Mouse (Mus musculus): Measurements from ENCODE around the gene Ksr1. TPM values are rescaled to one million over a fixed set of nuclear protein-coding genes. Genes with fewer than 3 reads are reported as not detected.

Gene Ksr1
- polyA plus RNA-seq, 1 experiment from 2014 or later = 3.3 TPM

DNA sequence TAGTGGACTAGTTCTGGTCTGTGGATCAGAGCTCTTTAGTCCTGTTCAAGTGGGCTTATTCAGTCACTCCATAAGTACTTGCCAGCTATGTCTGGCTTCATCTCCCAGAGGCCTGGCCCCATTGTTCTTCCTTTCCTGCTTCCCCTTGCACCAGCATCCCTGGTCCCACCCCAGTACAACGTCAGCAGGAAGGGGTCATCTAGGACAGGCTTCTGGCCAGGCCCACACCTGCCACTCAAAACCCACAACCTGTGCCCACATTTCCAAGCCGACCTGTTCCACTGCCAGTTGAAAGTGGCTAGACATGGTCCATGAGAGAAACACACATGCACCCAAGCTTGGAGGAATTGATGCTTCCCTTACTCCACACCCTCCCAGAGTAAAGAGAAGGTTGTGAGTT is 90.2 kb downstream of the Ksr1 start:
- Histone ChIP-seq H3K27ac (ENCODE audit: low read length) (peak overlapping the region; percentile 56), H3K4me1 (ENCODE audit: control insufficient read depth, insufficient read depth, low read length) (peaks cover 70% of the 10 kb centered on the region), H3K9me3 (replicated peaks; ENCODE audit: control insufficient read depth, low read length) (no peaks in the 10 kb centered on the region), H3K4me2 (ENCODE audit: low read depth, low read length) (no peak overlapping the region), H3K4me3 (ENCODE audit: low read length) (no peak overlapping the region), H3K36me3 (ENCODE audit: control insufficient read depth, insufficient read depth) (no peaks in the 10 kb centered on the region), H3K9ac (ENCODE audit: low read length) (no peak overlapping the region), H3K27me3 (ENCODE audit: control insufficient read depth, insufficient read depth, low read length) (no peaks in the 10 kb centered on the region)
- ATAC-seq (replicated peaks; ENCODE audit: extremely low read depth, insufficient read depth, low FRiP score) = peak; percentile 49; the same call in 1 of the 2 replicates
- WGBS = 43% methylated on average over 2 of the region's 2 CpGs

GRCm38 (mm10) chr11:79055161-79055560 is 91.0 kb downstream of the Ksr1 start:
- peak overlapping the region; percentile 58; the same call in 1 of the 2 replicates for H3K9ac ChIP-seq (ENCODE audit: low read length)
- 0 out of 2 replicates have a peak, but pooled peaks have one; percentile 1 for ATAC-seq (replicated peaks; ENCODE audit: extremely low read depth, insufficient read depth, low FRiP score)
- H3K27me3 ChIP-seq (ENCODE audit: control insufficient read depth, insufficient read depth, low read length) = no peaks in the 10 kb centered on the region
- H3K27ac ChIP-seq (ENCODE audit: low read length) = peak overlapping the region; percentile 52
- WGBS = 66% methylated on average over 8 of the region's 8 CpGs
- no peak overlapping the region for H3K4me3 ChIP-seq (ENCODE audit: low read length)
- peaks cover 64% of the 10 kb centered on the region for H3K4me1 ChIP-seq (ENCODE audit: control insufficient read depth, insufficient read depth, low read length)
- H3K9me3 ChIP-seq (replicated peaks; ENCODE audit: control insufficient read depth, low read length) = no peaks in the 10 kb centered on the region
- no peak overlapping the region for H3K4me2 ChIP-seq (ENCODE audit: low read depth, low read length)
- H3K36me3 ChIP-seq (ENCODE audit: control insufficient read depth, insufficient read depth) = no peaks in the 10 kb centered on the region

DNA sequence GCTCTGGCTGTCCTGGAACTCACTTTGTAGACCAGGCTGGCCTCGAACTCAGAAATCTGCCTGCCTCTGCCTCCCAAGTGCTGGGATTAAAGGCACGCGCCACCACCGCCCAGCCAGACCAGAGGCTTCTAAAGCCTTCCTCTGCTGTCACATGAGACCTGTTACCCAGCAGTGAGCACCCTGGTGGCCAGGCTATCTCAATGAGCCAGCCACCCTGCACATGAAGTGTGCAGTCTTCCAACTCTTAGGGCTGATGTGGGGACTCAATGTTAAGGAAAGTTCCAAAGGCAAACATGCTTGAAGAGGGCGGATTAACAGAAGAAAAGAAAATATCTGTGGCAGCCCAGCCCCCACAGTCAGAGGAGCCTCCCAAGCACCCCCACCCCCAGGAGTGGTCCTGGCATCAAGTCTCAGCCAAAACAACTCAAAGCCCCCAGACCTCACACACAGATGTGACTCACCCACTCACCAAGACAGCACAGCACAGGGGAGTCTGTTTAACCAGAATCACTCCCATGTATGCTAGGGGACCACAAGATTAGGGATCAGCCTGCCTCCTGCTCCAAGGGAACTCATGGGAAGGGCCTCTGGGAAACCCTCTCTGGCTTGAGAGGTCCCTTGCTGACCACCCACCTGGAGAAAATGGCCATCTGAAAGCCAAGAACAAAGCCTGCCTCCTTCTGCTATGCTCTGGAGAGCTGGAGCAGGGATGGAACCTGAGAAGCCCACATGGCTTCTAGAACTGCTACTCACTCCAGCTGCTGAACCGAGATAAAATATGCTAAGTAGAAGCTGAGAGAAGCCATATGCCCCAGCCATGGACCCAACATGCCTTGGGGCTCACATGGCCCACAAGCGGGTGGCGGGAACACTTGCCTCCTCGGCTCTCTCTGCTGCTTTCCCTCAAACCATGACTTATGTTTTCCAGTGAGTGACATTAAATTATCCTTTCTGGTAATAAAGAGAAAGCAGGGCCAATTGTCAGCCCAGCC is 91.8 kb downstream of the Ksr1 start:
- 72% methylated on average over 9 of the region's 9 CpGs for WGBS
- Histone ChIP-seq H3K9me3 (replicated peaks; ENCODE audit: control insufficient read depth, low read length) (peaks cover under 1% of the 10 kb centered on the region), H3K4me3 (ENCODE audit: low read length) (no peak overlapping the region), H3K27ac (ENCODE audit: low read length) (peak overlapping the region; percentile 52), H3K36me3 (ENCODE audit: control insufficient read depth, insufficient read depth) (no peaks in the 10 kb centered on the region; the same call in 1 of the 2 replicates), H3K27me3 (ENCODE audit: control insufficient read depth, insufficient read depth, low read length) (no peaks in the 10 kb centered on the region), H3K9ac (ENCODE audit: low read length) (0 out of 2 replicates have a peak overlapping the region, but pooled peaks have one; percentile 4), H3K4me2 (ENCODE audit: low read depth, low read length) (no peak overlapping the region), H3K4me1 (ENCODE audit: control insufficient read depth, insufficient read depth, low read length) (peaks cover 57% of the 10 kb centered on the region)
- ATAC-seq (replicated peaks; ENCODE audit: extremely low read depth, insufficient read depth, low FRiP score) = peak; percentile 34; the same call in 1 of the 2 replicates

DNA sequence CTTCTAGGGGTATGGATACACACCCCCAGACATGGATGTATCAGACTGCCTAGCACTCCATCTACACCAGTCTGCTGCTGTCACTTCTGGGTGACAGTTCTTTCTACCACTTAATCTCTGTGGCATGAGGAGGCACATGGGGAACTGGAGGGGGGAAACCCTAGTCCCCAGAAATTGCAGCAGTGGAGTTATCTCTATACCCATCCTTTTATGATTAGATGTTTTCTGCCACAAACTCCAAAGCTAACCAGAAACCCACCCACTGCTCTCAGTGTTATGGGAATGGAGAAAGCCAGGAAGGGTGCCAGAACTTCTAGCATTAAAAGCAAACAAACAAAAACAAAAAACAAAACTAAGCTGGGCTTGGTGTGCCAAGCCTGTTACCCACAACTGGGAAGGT is 92.8 kb downstream of the Ksr1 start:
- no peak overlapping the region; the same call in 1 of the 2 replicates for H3K27ac ChIP-seq (ENCODE audit: low read length)
- no peak overlapping the region for H3K4me2 ChIP-seq (ENCODE audit: low read depth, low read length)
- peaks cover 2% of the 10 kb centered on the region for H3K36me3 ChIP-seq (ENCODE audit: control insufficient read depth, insufficient read depth)
- H3K4me1 ChIP-seq (ENCODE audit: control insufficient read depth, insufficient read depth, low read length) = peaks cover 47% of the 10 kb centered on the region
- no peak overlapping the region for H3K4me3 ChIP-seq (ENCODE audit: low read length)
- peaks cover 6% of the 10 kb centered on the region for H3K9me3 ChIP-seq (replicated peaks; ENCODE audit: control insufficient read depth, low read length)
- H3K27me3 ChIP-seq (ENCODE audit: control insufficient read depth, insufficient read depth, low read length) = no peaks in the 10 kb centered on the region
- ATAC-seq (replicated peaks; ENCODE audit: extremely low read depth, insufficient read depth, low FRiP score) = no peak
- H3K9ac ChIP-seq (ENCODE audit: low read length) = no peak overlapping the region

GRCm38 (mm10) chr11:79052769-79053168 is 93.4 kb downstream of the Ksr1 start:
- H3K4me3 ChIP-seq (ENCODE audit: low read length) = no peak overlapping the region
- peaks cover 40% of the 10 kb centered on the region for H3K4me1 ChIP-seq (ENCODE audit: control insufficient read depth, insufficient read depth, low read length)
- H3K9me3 ChIP-seq (replicated peaks; ENCODE audit: control insufficient read depth, low read length) = peaks cover 6% of the 10 kb centered on the region
- H3K27me3 ChIP-seq (ENCODE audit: control insufficient read depth, insufficient read depth, low read length) = no peaks in the 10 kb centered on the region
- no peak overlapping the region for H3K4me2 ChIP-seq (ENCODE audit: low read depth, low read length)
- no peak overlapping the region for H3K9ac ChIP-seq (ENCODE audit: low read length)
- WGBS = 78% methylated on average over 6 of the region's 6 CpGs
- no peak overlapping the region for H3K27ac ChIP-seq (ENCODE audit: low read length)
- peaks cover 2% of the 10 kb centered on the region for H3K36me3 ChIP-seq (ENCODE audit: control insufficient read depth, insufficient read depth)
- ATAC-seq (replicated peaks; ENCODE audit: extremely low read depth, insufficient read depth, low FRiP score) = no peak

GRCm38 (mm10) chr11:79051522-79051921 is 94.7 kb downstream of the Ksr1 start:
- 78% methylated on average over 9 of the region's 9 CpGs for WGBS
- peaks cover 6% of the 10 kb centered on the region for H3K9me3 ChIP-seq (replicated peaks; ENCODE audit: control insufficient read depth, low read length)
- ATAC-seq (replicated peaks; ENCODE audit: extremely low read depth, insufficient read depth, low FRiP score) = no peak
- H3K4me3 ChIP-seq (ENCODE audit: low read length) = no peak overlapping the region
- H3K27me3 ChIP-seq (ENCODE audit: control insufficient read depth, insufficient read depth, low read length) = no peaks in the 10 kb centered on the region
- H3K36me3 ChIP-seq (ENCODE audit: control insufficient read depth, insufficient read depth) = peaks cover 2% of the 10 kb centered on the region
- peaks cover 40% of the 10 kb centered on the region for H3K4me1 ChIP-seq (ENCODE audit: control insufficient read depth, insufficient read depth, low read length)
- no peak overlapping the region for H3K9ac ChIP-seq (ENCODE audit: low read length)
- H3K4me2 ChIP-seq (ENCODE audit: low read depth, low read length) = no peak overlapping the region
- 0 out of 2 replicates have a peak overlapping the region, but pooled peaks have one; percentile 17 for H3K27ac ChIP-seq (ENCODE audit: low read length)

DNA sequence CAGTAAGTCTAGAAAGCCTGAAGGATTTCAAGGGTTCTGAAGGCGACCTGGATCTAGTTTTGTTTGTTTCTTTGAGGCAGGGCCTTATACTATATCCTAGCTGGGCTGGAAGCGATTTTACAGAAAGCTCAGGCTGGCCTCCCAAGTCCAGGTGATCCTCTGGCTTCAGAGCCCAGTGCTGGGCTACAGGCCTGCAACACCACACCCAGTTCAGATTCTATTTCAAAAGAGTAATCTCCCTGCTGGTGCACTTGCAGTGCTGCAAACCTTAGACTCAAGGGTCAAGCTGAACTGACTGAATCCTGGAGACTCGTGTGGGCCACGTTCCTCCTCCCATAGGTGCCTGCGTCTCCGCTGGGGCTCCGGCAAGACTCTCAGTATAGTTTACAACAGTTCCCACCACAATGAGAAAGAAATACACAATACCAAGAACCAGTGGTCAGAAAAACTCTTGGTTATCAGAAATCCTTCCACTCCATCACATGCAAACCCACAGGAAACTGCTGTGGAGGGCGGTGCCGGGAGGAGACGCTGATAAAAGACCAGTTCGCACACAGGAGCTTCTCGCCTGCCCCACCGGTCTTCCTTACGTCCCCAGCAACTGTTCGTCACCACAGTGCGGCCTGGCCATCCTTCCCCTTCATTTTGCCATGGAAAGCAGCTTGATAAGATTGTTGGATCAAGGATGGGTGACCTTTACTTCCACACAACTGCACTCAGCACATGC is 95.3 kb downstream of the Ksr1 start:
- 62% methylated on average over 16 of the region's 16 CpGs for WGBS
- Histone ChIP-seq H3K9me3 (replicated peaks; ENCODE audit: control insufficient read depth, low read length) (peaks cover 6% of the 10 kb centered on the region), H3K27ac (ENCODE audit: low read length) (peak overlapping the region; percentile 17; the same call in 1 of the 2 replicates), H3K27me3 (ENCODE audit: control insufficient read depth, insufficient read depth, low read length) (no peaks in the 10 kb centered on the region), H3K4me3 (ENCODE audit: low read length) (no peak overlapping the region), H3K9ac (ENCODE audit: low read length) (no peak overlapping the region), H3K4me1 (ENCODE audit: control insufficient read depth, insufficient read depth, low read length) (peaks cover 37% of the 10 kb centered on the region), H3K36me3 (ENCODE audit: control insufficient read depth, insufficient read depth) (peaks cover 2% of the 10 kb centered on the region), H3K4me2 (ENCODE audit: low read depth, low read length) (no peak overlapping the region)
- no peak for ATAC-seq (replicated peaks; ENCODE audit: extremely low read depth, insufficient read depth, low FRiP score)

- Histone ChIP-seq H3K9me3 (replicated peaks; ENCODE audit: control insufficient read depth, low read length) (peaks cover 6% of the 10 kb centered on the region), H3K4me1 (ENCODE audit: control insufficient read depth, insufficient read depth, low read length) (peaks cover 22% of the 10 kb centered on the region), H3K9ac (ENCODE audit: low read length) (no peak overlapping the region), H3K36me3 (ENCODE audit: control insufficient read depth, insufficient read depth) (peaks cover 12% of the 10 kb centered on the region), H3K27ac (ENCODE audit: low read length) (no peak overlapping the region), H3K4me3 (ENCODE audit: low read length) (no peak overlapping the region), H3K4me2 (ENCODE audit: low read depth, low read length) (no peak overlapping the region), H3K27me3 (ENCODE audit: control insufficient read depth, insufficient read depth, low read length) (no peaks in the 10 kb centered on the region)
- WGBS = 73% methylated on average over 4 of the region's 4 CpGs
- ATAC-seq (replicated peaks; ENCODE audit: extremely low read depth, insufficient read depth, low FRiP score) = no peak
Observed at GRCm38 (mm10) chr11:79048906-79049305, 97.3 kb downstream of the Ksr1 start.

All from heart, embryonic 16.5 days (tissue).